Mouse (Mus musculus) embryonic fibroblast, embryonic 13.5 days (primary cell): ENCODE data around the gene Wasf2. TPM values are rescaled to one million over a fixed set of nuclear protein-coding genes. Genes with fewer than 3 reads are reported as not detected.

ENCODE experiments used
- H3K27ac ChIP-seq: 2 replicates; pipeline ENCODE4 v1.5.1; 2012; ENCODE audit warnings: low read length, control low read depth, inconsistent platforms; ENCODE audit not compliant: insufficient read depth
- H3K4me1 ChIP-seq: 2 replicates; pipeline ENCODE4 v1.6.1; 2011; ENCODE audit warnings: low read length; ENCODE audit not compliant: control insufficient read depth, insufficient read depth
- H3K4me3 ChIP-seq: 2 replicates; pipeline ENCODE4 v1.5.1; 2011; ENCODE audit warnings: mild to moderate bottlenecking, control low read depth, low read length; ENCODE audit not compliant: insufficient read depth
- CTCF ChIP-seq: IDR thresholded peaks from 2 replicates; pipeline ENCODE4 v1.5.1; 2011; ENCODE audit warnings: mild to moderate bottlenecking, control low read depth, low read length, moderate library complexity, borderline replicate concordance; ENCODE audit not compliant: insufficient read depth
- POLR2A ChIP-seq: IDR thresholded peaks from 2 replicates; pipeline ENCODE4 v1.6.1; 2011; ENCODE audit warnings: low read depth, mild to moderate bottlenecking, control low read depth, low read length, moderate library complexity
- polyA plus RNA-seq: library from polyadenylated mRNA; stranded (reverse); fragments of >200 nt; gene quantifications from 2 replicates; pipeline ENCODE4 v1.2.4, GENCODE M21; 2011; ENCODE audit warnings: low read depth; ENCODE audit not compliant: missing spikeins, insufficient read length

Gene Wasf2
- polyA plus RNA-seq, 1 experiment = 107 TPM

GRCm38 (mm10) chr4:133136946-133137345 lies 6.6 kb downstream of the Wasf2 start:
- Histone ChIP-seq H3K4me1 (no peaks in the 10 kb centered on the region), H3K4me3 (no peak overlapping the region), H3K27ac (no peak overlapping the region)
- no peak for TF ChIP-seq POLR2A
- no peak for TF ChIP-seq CTCF

- Histone ChIP-seq H3K4me3 (no peak overlapping the region), H3K27ac (no peak overlapping the region), H3K4me1 (no peaks in the 10 kb centered on the region)
- no peak for TF ChIP-seq CTCF
- TF ChIP-seq POLR2A = no peak
These were observed 8.7 kb downstream of the Wasf2 start for GRCm38 (mm10) chr4:133138971-133139370.

- TF ChIP-seq CTCF (no peak), POLR2A (no peak)
- no peak overlapping the region for H3K27ac ChIP-seq
- peaks cover 16% of the 10 kb centered on the region for H3K4me1 ChIP-seq
- H3K4me3 ChIP-seq = no peak overlapping the region
These were observed 24.7 kb downstream of the Wasf2 start for GRCm38 (mm10) chr4:133155006-133155405.

GRCm38 (mm10) chr4:133155726-133156125 lies 25.4 kb downstream of the Wasf2 start:
- no peak overlapping the region for H3K27ac ChIP-seq
- TF ChIP-seq CTCF (no peak), POLR2A (no peak)
- peaks cover 16% of the 10 kb centered on the region for H3K4me1 ChIP-seq
- H3K4me3 ChIP-seq = no peak overlapping the region

- no peak for TF ChIP-seq CTCF
- no peak for TF ChIP-seq POLR2A
- Histone ChIP-seq H3K4me1 (peaks cover 16% of the 10 kb centered on the region), H3K4me3 (no peak overlapping the region), H3K27ac (no peak overlapping the region)
These were observed 26.1 kb downstream of the Wasf2 start for GRCm38 (mm10) chr4:133156422-133156821.

- no peak overlapping the region for H3K4me3 ChIP-seq
- peaks cover 16% of the 10 kb centered on the region for H3K4me1 ChIP-seq
- H3K27ac ChIP-seq = no peak overlapping the region
- no peak for TF ChIP-seq CTCF
- TF ChIP-seq POLR2A = no peak
These were observed 26.5 kb downstream of the Wasf2 start for GRCm38 (mm10) chr4:133156831-133157230.

GRCm38 (mm10) chr4:133159127-133159526 lies 28.8 kb downstream of the Wasf2 start:
- peaks cover 16% of the 10 kb centered on the region for H3K4me1 ChIP-seq
- H3K27ac ChIP-seq = peak overlapping the region; percentile 72
- no peak for TF ChIP-seq CTCF
- no peak for TF ChIP-seq POLR2A
- no peak overlapping the region for H3K4me3 ChIP-seq

- peaks cover 16% of the 10 kb centered on the region for H3K4me1 ChIP-seq
- no peak for TF ChIP-seq CTCF
- TF ChIP-seq POLR2A = no peak
- H3K4me3 ChIP-seq = no peak overlapping the region
- peak overlapping the region; percentile 72; the same call in 1 of the 2 replicates for H3K27ac ChIP-seq
These were observed 29.3 kb downstream of the Wasf2 start for GRCm38 (mm10) chr4:133159646-133160045.

GRCm38 (mm10) chr4:133160211-133160610 lies 29.9 kb downstream of the Wasf2 start:
- TF ChIP-seq CTCF (no peak), POLR2A (no peak)
- Histone ChIP-seq H3K27ac (no peak overlapping the region), H3K4me3 (no peak overlapping the region), H3K4me1 (peaks cover 16% of the 10 kb centered on the region)

- peaks cover 16% of the 10 kb centered on the region for H3K4me1 ChIP-seq
- no peak for TF ChIP-seq POLR2A
- no peak for TF ChIP-seq CTCF
- no peak overlapping the region for H3K27ac ChIP-seq
- no peak overlapping the region for H3K4me3 ChIP-seq
These were observed 30.5 kb downstream of the Wasf2 start for GRCm38 (mm10) chr4:133160821-133161220.

- Histone ChIP-seq H3K4me1 (peaks cover 13% of the 10 kb centered on the region), H3K27ac (no peak overlapping the region), H3K4me3 (no peak overlapping the region)
- TF ChIP-seq CTCF (no peak), POLR2A (no peak)
These were observed 31.9 kb downstream of the Wasf2 start for GRCm38 (mm10) chr4:133162196-133162595.

GRCm38 (mm10) chr4:133166773-133167172 lies 36.5 kb downstream of the Wasf2 start:
- H3K4me3 ChIP-seq = no peak overlapping the region
- peaks cover 6% of the 10 kb centered on the region; the same call in 1 of the 2 replicates for H3K4me1 ChIP-seq
- TF ChIP-seq POLR2A (no peak), CTCF (no peak)
- no peak overlapping the region for H3K27ac ChIP-seq
